Mouse (Mus musculus) liver, adult 2 months (tissue): ENCODE results near the gene Adam15.
A peak's percentile ranks its signal among the peaks of the same experiment; 100 is the strongest.

Experiments used
- CTCF ChIP-seq: fragments of 200-500 bp; IDR thresholded peaks from 2 replicates; pipeline ENCODE4 v1.5.1; 2011; ENCODE audit warnings: low read depth, low read length, control low read depth
- POLR2A ChIP-seq: fragments of 200-500 bp; IDR thresholded peaks from 2 replicates; pipeline ENCODE4 v1.6.1; 2011; ENCODE audit warnings: low read length, control low read depth; ENCODE audit not compliant: insufficient read depth; ENCODE audit errors: extremely low read depth

GRCm38 (mm10) chr3:89294195-89294594, 55.6 kb downstream of the Adam15 start:
- 0 out of 2 replicates have a peak, but pooled peaks have one; percentile 9 for TF ChIP-seq POLR2A
- TF ChIP-seq CTCF = no peak
